Mouse (Mus musculus) kidney, embryonic 15.5 days (tissue): Measurements from ENCODE around the gene Pmm2. TPM values are rescaled to one million over a fixed set of nuclear protein-coding genes. Genes with fewer than 3 reads are reported as not detected.

Experiments used
- ATAC-seq: fragments of 200-750 bp; cut with Nextera tagmentation; replicated peaks from 2 replicates; pipeline ENCODE4 v1.8.0; 2017; ENCODE audit warnings: moderate TSS enrichment; ENCODE audit not compliant: low FRiP score
- H3K27ac ChIP-seq: fragments of 300-500 bp; sonication (generic); 2 replicates; pipeline ENCODE4 v1.5.1; 2015; ENCODE audit warnings: mild to moderate bottlenecking, inconsistent platforms
- H3K27me3 ChIP-seq: fragments of 300-500 bp; sonication (generic); 2 replicates; pipeline ENCODE4 v1.6.1; 2015; ENCODE audit warnings: inconsistent platforms
- H3K36me3 ChIP-seq: fragments of 300-500 bp; sonication (generic); 2 replicates; pipeline ENCODE4 v1.6.1; 2015; ENCODE audit warnings: inconsistent platforms
- H3K4me1 ChIP-seq: fragments of 300-500 bp; sonication (generic); 2 replicates; pipeline ENCODE4 v1.6.1; 2015; ENCODE audit warnings: inconsistent platforms
- H3K4me2 ChIP-seq: fragments of 300-500 bp; sonication (generic); 2 replicates; pipeline ENCODE4 v1.6.1; 2015; ENCODE audit warnings: moderate library complexity, mild to moderate bottlenecking, inconsistent platforms
- H3K4me3 ChIP-seq: fragments of 300-500 bp; sonication (generic); replicated peaks from 2 replicates; pipeline ENCODE4 v1.5.1; 2015; ENCODE audit warnings: mild to moderate bottlenecking, inconsistent platforms
- H3K9ac ChIP-seq: fragments of 300-500 bp; sonication (generic); 2 replicates; pipeline ENCODE4 v1.6.1; 2015; ENCODE audit warnings: mild to moderate bottlenecking, inconsistent platforms
- H3K9me3 ChIP-seq: fragments of 300-500 bp; sonication (generic); replicated peaks from 2 replicates; pipeline ENCODE4 v1.6.1; 2016; ENCODE audit warnings: inconsistent platforms
- WGBS: fragments of 180-500 bp; shearing (Covaris S2); methylation state at CpG from one replicate; pipeline ENCODE4 v1.1.7; 2015; ENCODE audit warnings: mixed read lengths; 5-methylcytosine and 5-hydroxymethylcytosine counted together
- microRNA-seq: library from miRNA; unstranded; fragments of <30 nt; microRNA quantifications from one replicate; pipeline ENCODE4, GENCODE M21; 2016
- polyA plus RNA-seq: library from polyadenylated mRNA; unstranded; fragments of >200 nt; fragmentation: Nextera tagmentation; extraction: Ambion mirVana; gene quantifications from 2 replicates; pipeline ENCODE4 v1.2.1, GENCODE M21; 2015

Gene Pmm2
- polyA plus RNA-seq, 1 experiment from 2014 or later: 56.4 TPM

GRCm38 (mm10) chr16:8686871-8687535, 49.5 kb downstream of the Pmm2 start:
- peaks cover 53% of the 10 kb centered on the region for H3K36me3 ChIP-seq

GRCm38 (mm10) chr16:8687559-8688112, 50.2 kb downstream of the Pmm2 start:
- Histone ChIP-seq H3K36me3 (peaks cover 60% of the 10 kb centered on the region), H3K4me3 (no peak overlapping the region), H3K9me3 (no peaks in the 10 kb centered on the region), H3K27ac (no peak overlapping the region), H3K9ac (no peak overlapping the region), H3K4me1 (no peaks in the 10 kb centered on the region), H3K27me3 (no peaks in the 10 kb centered on the region), H3K4me2 (no peak overlapping the region)
- no peak for ATAC-seq

More at GRCm38 (mm10) chr16:8686871-8687535, 49.5 kb downstream of the Pmm2 start:
- no peaks in the 10 kb centered on the region for H3K4me1 ChIP-seq
- H3K27ac ChIP-seq: no peak overlapping the region
- H3K9me3 ChIP-seq: no peaks in the 10 kb centered on the region
- no peak overlapping the region for H3K4me2 ChIP-seq
- no peak overlapping the region for H3K4me3 ChIP-seq
- no peaks in the 10 kb centered on the region for H3K27me3 ChIP-seq
- 80% methylated on average over 11 of the region's 11 CpGs for WGBS
- peak; percentile 76 for ATAC-seq
- no peak overlapping the region for H3K9ac ChIP-seq

GRCm38 (mm10) chr16:8689979-8690656, 52.6 kb downstream of the Pmm2 start:
- no peak overlapping the region for H3K4me2 ChIP-seq
- no peak overlapping the region for H3K4me3 ChIP-seq
- no peak overlapping the region for H3K9ac ChIP-seq
- H3K9me3 ChIP-seq: no peaks in the 10 kb centered on the region
- 95% methylated on average over 11 of the region's 11 CpGs for WGBS
- H3K4me1 ChIP-seq: no peaks in the 10 kb centered on the region
- H3K36me3 ChIP-seq: peaks cover 84% of the 10 kb centered on the region
- H3K27ac ChIP-seq: no peak overlapping the region
- no peak for ATAC-seq
- no peaks in the 10 kb centered on the region for H3K27me3 ChIP-seq

GRCm38 (mm10) chr16:8691206-8691605, 53.7 kb downstream of the Pmm2 start:
- Histone ChIP-seq H3K4me3 (no peak overlapping the region), H3K27ac (no peak overlapping the region), H3K9me3 (no peaks in the 10 kb centered on the region), H3K27me3 (no peaks in the 10 kb centered on the region), H3K36me3 (peaks cover 95% of the 10 kb centered on the region), H3K9ac (no peak overlapping the region), H3K4me2 (no peak overlapping the region), H3K4me1 (no peaks in the 10 kb centered on the region)
- no peak for ATAC-seq
- 92% methylated on average over 7 of the region's 7 CpGs for WGBS

- peaks cover 99% of the 10 kb centered on the region for H3K36me3 ChIP-seq
- H3K4me1 ChIP-seq: no peaks in the 10 kb centered on the region
- H3K4me3 ChIP-seq: no peak overlapping the region
- H3K27ac ChIP-seq: no peak overlapping the region
- H3K4me2 ChIP-seq: no peak overlapping the region
- no peaks in the 10 kb centered on the region for H3K9me3 ChIP-seq
- WGBS: 84% methylated on average over 8 of the region's 8 CpGs
- ATAC-seq: no peak
- H3K27me3 ChIP-seq: no peaks in the 10 kb centered on the region
- no peak overlapping the region for H3K9ac ChIP-seq
These were observed 62.1 kb downstream of the Pmm2 start for GRCm38 (mm10) chr16:8699556-8699955.

GRCm38 (mm10) chr16:8700586-8700985, 63.1 kb downstream of the Pmm2 start:
- Histone ChIP-seq H3K27me3 (no peaks in the 10 kb centered on the region), H3K27ac (no peak overlapping the region), H3K4me3 (no peak overlapping the region), H3K9ac (no peak overlapping the region), H3K4me1 (no peaks in the 10 kb centered on the region), H3K4me2 (no peak overlapping the region), H3K36me3 (peaks cover 98% of the 10 kb centered on the region), H3K9me3 (no peaks in the 10 kb centered on the region)
- 91% methylated on average over 3 of the region's 3 CpGs for WGBS
- ATAC-seq: no peak

- Histone ChIP-seq H3K27ac (no peak overlapping the region), H3K27me3 (no peaks in the 10 kb centered on the region), H3K4me3 (no peak overlapping the region), H3K9me3 (no peaks in the 10 kb centered on the region), H3K4me1 (peaks cover 19% of the 10 kb centered on the region), H3K9ac (no peak overlapping the region), H3K36me3 (peaks cover 94% of the 10 kb centered on the region), H3K4me2 (no peak overlapping the region)
- ATAC-seq: no peak
- WGBS: 65% methylated on average over 9 of the region's 9 CpGs
These were observed 74.5 kb downstream of the Pmm2 start for GRCm38 (mm10) chr16:8711998-8712397.

Small RNA genes within 50 kb of the gene (microRNA-seq; reads per million reads assigned to microRNA genes)
- not detected for gene Gm22137

Other genes starting within 250 kb of the Pmm2 start
- gene Tmem114, start 212.5 kb upstream of the Pmm2 start, polyA plus RNA-seq: 0.10 and 0.12 TPM in 2 replicates
- gene Mettl22, start 166.9 kb upstream of the Pmm2 start, polyA plus RNA-seq: 15.4 and 19.4 TPM in 2 replicates
- gene Abat, start 124.2 kb upstream of the Pmm2 start, polyA plus RNA-seq: 40.4 and 41.4 TPM in 2 replicates
- gene Tmem186, start within 50 bp of the Pmm2 start, polyA plus RNA-seq: 19.8 and 20.9 TPM in 2 replicates
- 76.8 and 80.8 TPM in 2 replicates for gene Carhsp1, start 34.5 kb downstream of the Pmm2 start, polyA plus RNA-seq
- gene Gm5767, start 43.1 kb downstream of the Pmm2 start, polyA plus RNA-seq: not detected in 2 replicates
- 26.4 and 31.3 TPM in 2 replicates for gene Usp7, start 154.6 kb downstream of the Pmm2 start, polyA plus RNA-seq
- gene 1810013L24Rik, start 192.4 kb downstream of the Pmm2 start, polyA plus RNA-seq: 20.4 and 20.8 TPM in 2 replicates